Mouse (Mus musculus) right cerebral cortex, adult 18-20 months (tissue): ENCODE measurements around the gene Gm30083.
A peak's percentile ranks its signal among the peaks of the same experiment; 100 is the strongest.

Experiments used
- DNase-seq: peaks from one replicate; pipeline ENCODE4 v3.0.0; 2022; ENCODE audit warnings: mixed read lengths

Gm30083 gene

GRCm38 (mm10) chr14:34015063-34015462 is at the start of gene Gm30083:
Gene Gm30083 (minus strand): TSS chr14:34015182.
- DNase-seq, result no peak

GRCm38 (mm10) chr14:34052516-34052915 is 37.5 kb upstream of the Gm30083 start, which contains the start of gene Antxrl:
Gene Antxrl (plus strand): TSS chr14:34052707.
- DNase-seq, result no peak

DNA sequence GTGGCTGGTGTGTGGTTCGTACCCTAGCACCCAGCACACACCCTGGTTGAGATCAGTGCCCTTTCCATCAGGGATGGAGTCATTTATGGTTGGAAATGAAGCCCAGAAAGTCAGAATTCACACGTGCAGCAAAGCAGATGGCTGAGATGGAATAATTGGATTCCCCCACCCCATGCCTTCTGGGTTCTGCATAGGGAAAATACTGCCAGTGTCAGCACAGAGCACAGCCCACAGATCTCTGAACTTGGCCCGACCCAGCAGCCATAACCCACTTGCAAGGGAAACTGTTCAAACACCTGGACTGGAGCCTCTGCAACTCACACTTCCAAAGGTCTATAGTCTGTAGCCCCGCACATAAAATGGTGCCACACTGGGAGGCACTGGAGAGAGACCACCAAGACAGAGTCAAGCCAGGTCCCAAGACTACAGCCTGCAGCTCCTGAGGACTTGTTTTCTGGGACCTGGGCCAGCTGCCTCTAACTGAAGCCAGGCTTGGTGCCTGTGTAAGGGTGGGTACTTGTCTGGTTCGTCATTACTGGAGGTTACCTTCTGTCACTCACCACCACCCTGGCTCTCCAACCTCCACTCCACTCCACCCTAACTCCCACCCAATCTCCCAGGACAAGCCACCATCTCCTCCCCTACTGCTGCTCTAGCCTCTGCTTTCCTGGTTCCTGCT is 35.3 kb upstream of the Gm30083 start:
- no peak for DNase-seq

GRCm38 (mm10) chr14:34043341-34043740 is 28.4 kb upstream of the Gm30083 start:
- no peak for DNase-seq

DNA sequence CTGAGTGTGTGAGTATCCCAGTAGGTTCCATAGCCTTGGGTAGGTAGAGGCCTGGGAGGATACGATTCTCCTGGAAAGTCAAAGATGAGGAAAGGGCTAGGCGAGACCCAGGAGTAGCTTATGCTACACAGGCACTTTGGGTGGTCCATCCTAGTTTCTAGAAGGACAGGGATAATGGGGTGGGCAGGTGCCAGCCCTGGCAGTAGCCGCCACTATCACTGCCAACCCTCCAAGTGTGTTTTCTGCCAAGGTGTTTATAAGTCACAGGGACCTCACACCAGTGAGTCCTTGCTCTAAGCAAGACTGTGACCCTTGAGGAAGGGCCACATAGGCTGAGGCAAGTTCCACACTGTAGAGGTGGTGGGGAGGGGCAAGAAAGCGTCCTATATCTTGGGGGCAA is 26.3 kb upstream of the Gm30083 start:
- DNase-seq, result no peak

DNA sequence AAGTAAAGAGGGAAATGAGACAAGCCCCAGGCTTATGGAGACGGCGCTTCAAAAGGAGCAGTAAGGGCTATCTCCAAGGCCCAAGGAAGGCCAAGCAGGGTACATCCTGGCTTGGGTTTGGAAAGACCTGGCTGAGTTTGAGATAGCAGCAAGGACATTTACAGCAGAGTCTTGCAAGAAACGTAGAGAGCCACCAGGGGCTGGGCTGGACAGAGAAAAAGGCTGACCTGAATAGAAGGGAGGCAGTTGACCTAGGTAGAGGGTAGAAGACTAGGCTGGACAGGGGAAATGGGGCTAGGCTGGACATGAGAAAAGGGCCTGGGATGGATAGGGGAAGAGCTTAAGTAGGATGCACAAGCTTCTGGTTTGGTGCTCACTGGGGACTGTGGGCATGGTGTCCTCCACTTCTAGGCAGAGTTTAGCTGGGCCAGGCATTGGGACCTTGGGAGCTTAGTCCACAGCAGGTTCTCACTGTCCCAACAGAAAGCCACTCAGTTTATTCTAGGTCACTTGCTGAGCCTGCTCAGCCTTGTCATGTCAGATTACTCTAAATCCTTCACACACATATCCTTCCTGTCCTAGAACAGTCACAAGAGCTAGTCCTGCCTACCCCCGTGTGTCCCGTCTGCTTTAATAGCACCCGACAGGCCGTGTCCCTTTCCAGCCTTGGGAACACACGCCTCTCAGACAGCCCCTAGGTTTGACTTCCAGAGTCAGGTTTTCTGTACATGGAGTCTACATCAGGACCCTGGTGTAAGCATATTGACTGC is 19.0 kb upstream of the Gm30083 start:
- no peak for DNase-seq

GRCm38 (mm10) chr14:34026710-34027109 is 11.7 kb upstream of the Gm30083 start:
- no peak for DNase-seq

GRCm38 (mm10) chr14:34016938-34017337 is 2.0 kb upstream of the Gm30083 start:
- no peak for DNase-seq

DNA sequence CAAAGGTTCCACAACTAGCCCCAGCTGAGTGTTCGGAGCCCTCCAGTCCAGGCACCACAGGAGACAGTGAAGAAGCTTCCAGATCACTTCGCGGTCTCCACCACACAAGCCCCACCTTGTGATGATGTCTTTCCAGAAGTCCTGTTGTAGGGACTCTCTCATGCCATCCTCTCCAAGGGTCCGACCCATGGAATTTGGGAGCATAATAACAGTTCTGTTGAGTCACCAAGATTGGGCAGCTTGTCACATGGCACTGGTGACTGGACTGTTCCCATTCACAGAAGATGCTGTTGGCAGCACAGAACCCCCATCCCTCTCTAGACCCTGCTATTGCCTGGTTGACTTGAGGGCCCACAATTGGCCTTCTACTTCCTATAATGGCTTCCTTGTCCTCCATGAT is 1.4 kb upstream of the Gm30083 start, which contains the start of gene Gm5460:
Gene Gm5460, plus strand, starts transcription at position 378 of the 400 bp plus-strand sequence.
- no peak for DNase-seq

DNA sequence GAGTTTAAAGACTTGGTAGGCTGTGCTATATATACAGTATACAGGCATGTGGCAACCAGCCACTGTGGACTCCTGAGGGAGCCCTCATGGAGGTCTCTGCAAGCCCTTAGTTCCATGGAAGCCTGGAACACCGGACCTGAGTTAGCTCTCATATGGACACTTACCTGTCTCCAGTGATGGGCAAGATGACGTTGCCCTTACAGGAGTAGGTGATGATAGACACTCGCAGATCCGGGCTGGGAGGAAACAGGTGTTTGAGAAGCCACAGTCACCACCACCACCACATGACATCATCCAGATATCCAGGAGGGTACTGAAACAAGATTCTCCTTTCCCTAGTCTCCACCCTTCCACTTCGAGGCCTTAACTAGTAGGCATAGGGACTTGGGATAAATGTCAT is 12.6 kb downstream of the Gm30083 start:
- no peak for DNase-seq

- DNase-seq, result no peak
Observed at GRCm38 (mm10) chr14:34001445-34001844, 13.5 kb downstream of the Gm30083 start.

DNA sequence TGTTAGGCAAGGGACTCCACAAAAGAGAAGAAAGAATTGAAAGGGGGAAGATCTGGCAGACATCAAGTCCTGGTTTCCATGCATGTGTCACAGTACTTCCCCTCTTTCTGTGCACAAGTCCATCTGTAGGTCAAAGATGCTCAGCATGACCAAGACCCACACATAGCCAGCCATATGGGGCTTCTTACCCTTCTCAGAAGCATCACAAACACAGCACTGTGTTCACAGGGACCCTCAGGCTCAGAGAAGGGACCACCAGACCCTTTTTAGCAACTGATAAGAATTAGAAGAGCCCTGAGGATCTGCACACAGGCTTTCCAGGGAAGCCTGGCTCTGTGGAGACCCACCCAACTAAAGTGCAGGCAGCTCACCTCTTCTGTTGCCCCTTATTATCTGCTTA is 14.9 kb downstream of the Gm30083 start:
- DNase-seq, result no peak

DNA sequence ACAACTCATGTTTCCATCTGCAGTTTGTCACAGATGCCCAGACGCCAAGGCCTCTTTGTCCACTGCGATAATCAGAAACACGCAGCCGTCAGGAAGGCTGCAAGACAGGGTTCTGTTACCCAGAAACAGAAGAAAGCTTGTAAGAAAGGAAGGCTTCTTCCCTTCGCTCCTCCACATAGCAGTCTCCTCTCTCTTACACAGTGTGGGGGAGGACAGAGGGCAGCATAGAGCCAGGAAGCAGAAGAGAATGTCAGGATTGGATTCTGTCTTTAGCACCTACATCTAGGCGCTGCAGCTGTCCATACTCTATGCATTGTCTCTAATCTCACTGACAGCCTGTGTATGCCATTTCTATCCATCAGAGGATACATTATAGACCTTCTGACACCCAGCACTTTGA is 17.6 kb downstream of the Gm30083 start:
- no peak for DNase-seq

GRCm38 (mm10) chr14:33993521-33994289 is 21.3 kb downstream of the Gm30083 start:
- DNase-seq, result no peak

- no peak for DNase-seq
Observed at GRCm38 (mm10) chr14:33993051-33993450, 21.9 kb downstream of the Gm30083 start.

GRCm38 (mm10) chr14:33991971-33992370 is 23.0 kb downstream of the Gm30083 start:
- no peak for DNase-seq

DNA sequence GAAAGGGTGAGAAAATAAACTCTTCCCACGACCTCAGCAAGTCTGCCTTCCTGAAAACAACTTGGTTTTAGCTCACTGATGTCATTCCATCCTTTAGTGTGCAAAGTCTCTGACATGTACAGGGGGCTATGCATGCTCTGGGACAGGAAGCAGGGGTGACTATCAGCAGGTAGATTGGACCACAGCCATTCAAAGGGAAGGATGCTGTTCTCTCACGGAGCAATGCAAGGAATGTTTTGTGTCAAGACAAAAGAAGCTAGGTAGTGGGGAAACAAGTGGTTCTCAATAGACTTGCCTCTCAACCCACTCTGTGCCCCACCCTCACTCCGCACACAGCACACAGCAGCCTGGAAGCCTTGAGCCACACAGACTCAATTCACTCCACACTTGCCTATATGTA is 25.8 kb downstream of the Gm30083 start:
- no peak for DNase-seq

DNA sequence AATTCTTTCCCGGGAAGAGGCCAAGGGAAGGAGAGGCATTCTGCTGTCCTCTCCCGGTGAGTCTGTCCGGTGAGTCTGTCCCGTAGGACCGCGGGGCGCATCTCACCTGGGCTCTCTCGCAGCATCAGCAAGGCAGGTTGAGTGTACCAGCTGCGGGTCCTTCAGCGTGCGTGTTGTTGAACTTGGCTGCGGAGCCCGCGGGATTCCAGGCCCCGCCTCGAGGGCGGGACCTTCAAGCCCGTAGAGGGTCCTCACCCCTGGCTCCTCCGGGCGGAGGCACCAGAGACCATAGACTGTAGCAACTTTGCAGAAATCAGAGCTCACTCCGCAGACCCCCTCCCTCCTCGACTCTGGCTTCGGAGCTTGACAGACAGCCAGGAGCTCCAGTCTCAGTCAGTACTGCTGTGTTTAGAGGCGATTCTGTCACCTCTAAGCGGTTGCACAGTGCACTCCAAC is 36.4 kb downstream of the Gm30083 start, which contains the start of gene Zfp488:
Gene Zfp488, minus strand, starts transcription at position 161 of the 456 bp plus-strand sequence.
- peak; percentile 11 for DNase-seq

DNA sequence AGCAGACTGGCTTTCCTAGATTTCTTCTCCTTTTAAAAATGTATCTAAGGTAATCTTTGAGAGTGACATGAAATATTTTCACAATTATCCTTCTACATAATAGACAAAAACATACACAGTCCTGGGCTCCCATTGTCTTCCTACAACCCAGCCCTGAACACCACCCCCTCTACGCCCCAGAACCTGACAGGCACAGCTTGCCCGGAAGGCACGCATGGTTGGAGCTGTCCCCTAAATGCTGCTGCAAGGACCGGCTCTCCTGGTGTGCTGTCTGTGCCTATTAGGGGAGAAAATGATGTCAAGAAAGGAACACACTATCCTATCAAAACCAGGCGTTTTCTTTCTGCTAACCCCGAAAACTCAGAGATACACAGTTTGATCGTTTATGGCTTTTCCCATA is 37.2 kb downstream of the Gm30083 start:
- DNase-seq, result no peak

DNA sequence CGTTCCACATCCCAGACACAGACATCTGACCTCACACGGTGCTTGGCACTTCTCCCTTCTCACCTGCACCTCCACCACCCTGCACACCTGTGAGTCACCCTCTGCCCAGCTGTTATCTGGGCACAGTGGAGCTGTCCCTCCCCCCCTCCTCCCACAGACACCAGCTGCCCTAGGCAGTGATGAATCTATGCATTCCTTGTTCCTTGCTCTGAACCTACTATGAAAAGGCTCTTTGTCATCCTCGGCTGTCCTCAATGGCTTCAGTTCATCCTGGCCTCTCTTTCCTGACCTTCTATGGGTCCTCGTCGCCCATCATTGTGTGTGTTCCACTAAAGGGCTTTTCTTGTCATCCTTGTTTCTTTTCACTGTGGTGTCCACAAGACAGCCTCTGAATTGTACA is 40.2 kb downstream of the Gm30083 start:
- DNase-seq, result peak; percentile 28

- DNase-seq, result no peak
Observed at GRCm38 (mm10) chr14:33972679-33973078, 42.3 kb downstream of the Gm30083 start.

DNA sequence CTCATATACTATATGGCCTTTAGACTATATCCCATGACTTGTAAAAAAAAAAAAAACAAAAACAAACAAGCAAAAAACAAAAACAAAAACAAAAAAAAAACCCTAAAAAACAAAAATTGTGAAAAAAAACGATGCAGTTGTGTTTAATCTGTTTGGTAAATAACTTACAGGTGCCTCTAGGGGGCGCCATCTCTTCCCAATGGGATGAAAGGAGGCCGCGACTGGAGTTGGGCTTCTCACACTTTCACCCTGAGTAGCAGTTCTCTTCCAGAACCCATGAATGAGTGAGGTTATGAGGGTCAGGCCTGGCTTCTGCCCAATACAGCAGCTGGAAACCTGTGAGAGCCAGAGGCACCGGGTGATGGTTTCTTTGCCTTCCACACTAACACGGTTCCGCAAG is 49.3 kb downstream of the Gm30083 start:
- DNase-seq, result no peak

DNA sequence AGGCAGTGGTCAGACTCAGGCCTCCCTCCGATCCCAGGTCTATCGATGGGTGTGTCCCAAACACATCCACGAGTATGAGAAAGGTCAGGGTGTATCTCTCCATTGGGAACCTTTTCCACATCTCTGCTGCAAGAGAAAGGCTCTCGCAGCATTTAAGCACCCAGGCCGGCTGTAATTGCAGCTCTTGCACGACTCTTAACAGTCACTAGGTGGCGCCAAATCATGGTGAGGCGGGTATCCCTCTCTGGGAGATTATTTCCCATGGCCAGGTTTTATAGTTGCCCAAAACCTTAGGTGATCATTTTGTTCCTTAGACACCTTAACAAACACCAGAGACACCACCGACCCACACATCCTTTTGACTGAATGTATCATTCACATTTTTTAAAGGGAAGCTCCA is 55.6 kb downstream of the Gm30083 start:
- DNase-seq, result peak; percentile 39
